Mouse (Mus musculus) gastrocnemius, postnatal 36 days (tissue): ENCODE data around the gene Nf1. TPM values are rescaled to one million over a fixed set of nuclear protein-coding genes. Genes with fewer than 3 reads are reported as not detected.
"Not testable (repeated sequence)": the region's sequence is repeated elsewhere in the genome, so short reads cannot be mapped to it uniquely, and the experiment has no call there.

Source experiments
- DNase-seq, 2 experiments: peaks; one replicate each; pipeline ENCODE4 v3.0.0; 2022
- intact Hi-C: fragments of 180-260 bp; cut with DNase I; formaldehyde crosslinking; loops from one replicate; pipeline ENCODE4 v1.15.1; 2025
- long read RNA-seq, 2 experiments: library from polyadenylated mRNA; stranded (forward); transcript quantifications; one replicate each; pipeline ENCODE4 v2.0.0; 2021
- total RNA-seq, 2 experiments: library from RNA; stranded (reverse); gene quantifications; 2 replicates each; pipeline ENCODE4 v1.2.3; 2021

Nf1 gene
- total RNA-seq, result 10 to 100 TPM; 16.4 to 17.1 TPM
- long read RNA-seq, experiment 1, partial matches to known transcripts, result 0 of 3 reads
- long read RNA-seq, experiment 1, other reads (novel, unspliced or antisense), result 3 of 3 reads
- long read RNA-seq, experiment 2, partial matches to known transcripts, result 1 of 8 reads
- long read RNA-seq, experiment 2, other reads (novel, unspliced or antisense), result 7 of 8 reads

DNA sequence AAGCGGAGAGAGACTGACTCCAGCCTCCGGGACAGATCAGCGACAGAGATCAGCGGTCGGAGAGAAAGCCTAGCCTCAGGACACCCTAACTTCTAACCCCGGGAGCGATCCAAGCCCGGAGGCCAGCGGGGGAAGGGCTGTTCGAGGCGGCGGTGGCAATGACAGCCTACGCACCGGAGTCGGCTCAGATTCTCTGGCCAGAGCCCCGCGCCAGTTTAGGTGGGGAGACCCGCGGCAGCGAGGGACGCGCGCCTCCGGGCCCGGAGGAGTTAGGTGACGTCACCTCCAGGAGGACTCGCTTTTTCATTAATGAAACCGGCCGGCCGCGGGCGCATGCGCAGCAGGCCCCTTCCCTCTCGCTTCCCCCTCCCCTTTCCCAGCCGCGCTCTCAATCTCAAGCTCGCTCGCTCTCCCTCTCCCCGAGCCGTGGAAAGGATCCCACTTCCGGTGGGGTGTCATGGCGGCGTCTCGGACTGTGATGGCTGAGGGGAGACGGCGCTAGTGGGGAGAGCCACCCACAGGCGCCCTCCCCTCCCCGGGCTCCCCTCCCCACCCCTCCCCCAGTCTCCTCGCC lies at the start of gene Nf1:
Nf1 (plus strand) TSS at position 460 of the 574 bp plus-strand sequence.
- intact Hi-C loops, result no loop called here
- DNase-seq, result peak; percentile 95 to 96

DNA sequence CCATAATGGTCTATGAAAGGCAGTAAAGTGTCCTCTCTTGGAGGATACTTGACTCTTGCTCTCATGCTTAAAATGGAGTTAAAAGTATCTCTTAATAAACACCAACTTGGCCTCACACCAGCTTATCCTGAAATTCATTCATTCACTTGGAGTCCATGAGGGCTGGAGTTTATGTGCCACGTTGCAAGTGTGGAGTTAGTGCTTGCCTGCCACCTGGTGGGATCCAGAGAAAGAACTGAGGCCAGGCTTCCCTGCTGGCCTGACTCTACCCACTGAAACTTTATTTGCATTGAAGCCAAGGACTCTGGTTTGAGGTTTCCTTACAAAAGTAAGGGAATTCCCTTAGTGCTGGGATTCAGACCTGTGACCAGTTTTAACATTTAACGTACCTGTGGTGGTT lies 49.0 kb upstream of the Nf1 start:
- intact Hi-C loops, result loop anchor here (2.0 to 10.0 kb wide), 4 partner anchors 33 to 326 kb away; no protein-coding TSS in a partner anchor
- DNase-seq, result no peak

DNA sequence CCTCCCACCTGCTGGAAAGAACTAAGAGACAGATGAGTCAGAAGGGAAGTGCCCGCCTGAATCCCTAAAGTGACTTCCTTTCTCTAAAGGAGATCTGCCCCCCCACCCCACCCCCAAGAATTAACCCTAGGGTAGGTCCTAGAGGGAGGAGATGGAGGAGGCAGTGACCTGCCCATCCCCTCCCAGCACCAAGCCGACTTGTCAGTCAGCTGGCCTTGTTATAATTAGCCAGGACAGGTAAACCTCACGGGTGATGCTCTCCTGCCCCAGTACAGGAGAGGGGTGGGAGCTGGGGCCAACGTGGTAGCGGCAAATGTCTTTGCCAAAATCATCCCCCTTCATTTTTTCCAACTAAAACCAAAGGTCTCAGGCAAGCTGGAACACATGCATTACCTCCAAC lies 47.8 kb upstream of the Nf1 start:
- intact Hi-C loops, result loop anchor here (2.0 to 10.0 kb wide), 4 partner anchors 34 to 327 kb away; no protein-coding TSS in a partner anchor

DNA sequence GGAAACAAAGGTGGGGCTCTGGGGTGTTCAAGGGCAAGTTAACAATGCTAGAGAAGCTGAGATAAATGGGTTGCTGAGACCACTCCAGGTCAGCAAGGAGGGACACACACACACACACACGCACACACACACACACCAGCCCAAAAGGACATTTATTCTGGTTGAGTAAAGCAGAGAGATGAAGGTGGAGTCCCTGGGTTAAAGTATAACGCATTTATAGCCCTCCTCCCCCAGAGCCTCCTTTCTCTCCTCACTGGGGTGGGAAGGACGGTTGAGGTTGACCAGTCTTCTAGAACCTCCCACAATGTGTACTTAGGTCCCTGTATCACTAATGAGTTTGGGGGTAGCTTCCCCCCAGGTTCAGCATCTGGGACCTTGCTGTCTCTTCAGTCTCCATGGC lies 47.4 kb upstream of the Nf1 start:
- intact Hi-C loops, result loop anchor here (5.0 to 10.0 kb wide), 3 partner anchors 35 to 327 kb away; no protein-coding TSS in a partner anchor
- DNase-seq, result no peak

More for the DNA sequence above, 47.8 kb upstream of the Nf1 start:
- no peak for DNase-seq

DNA sequence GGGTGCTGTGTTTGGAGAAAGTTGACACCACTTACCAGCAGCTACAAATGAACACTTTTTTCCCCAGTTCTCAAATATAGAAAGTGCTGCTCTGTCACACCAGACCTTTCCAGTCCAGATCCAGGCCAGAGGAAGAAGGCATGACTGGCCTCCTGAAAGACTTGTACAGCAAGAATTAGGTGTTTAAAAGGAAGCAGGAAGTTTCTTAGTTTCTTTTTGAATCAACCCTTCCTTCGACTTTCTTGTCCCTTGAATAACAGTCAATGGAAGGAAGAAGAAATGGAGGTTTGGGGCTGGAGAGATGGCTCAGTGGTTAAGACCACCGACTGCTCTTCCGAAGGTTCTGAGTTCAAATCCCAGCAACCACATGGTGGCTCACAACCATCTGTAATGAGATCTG lies 46.5 kb upstream of the Nf1 start:
- intact Hi-C loops, result loop anchor here (5.0 to 10.0 kb wide), 3 partner anchors 36 to 328 kb away; no protein-coding TSS in a partner anchor
- DNase-seq, result no peak

DNA sequence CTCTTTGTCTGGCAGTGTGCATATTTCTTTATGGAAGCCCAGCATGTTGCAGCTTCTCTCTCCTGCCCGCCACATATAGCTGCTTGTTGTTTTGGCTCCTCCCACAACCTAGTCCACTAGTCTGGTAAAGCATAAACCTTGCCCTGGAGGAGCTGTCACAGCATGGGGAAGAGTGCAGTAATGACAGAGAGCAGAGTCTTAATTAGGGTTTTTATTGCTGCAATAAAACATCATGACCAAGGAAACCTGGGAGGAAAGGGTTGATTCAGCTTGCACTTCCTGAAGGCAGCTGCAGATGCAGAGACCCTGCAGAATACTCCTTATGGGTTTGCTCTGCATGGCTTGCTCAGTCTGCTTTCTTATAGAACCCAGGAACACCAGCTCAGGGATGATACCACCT lies 45.5 kb upstream of the Nf1 start:
- DNase-seq, result no peak
- intact Hi-C loops, result loop anchor here (5.0 to 10.0 kb wide), 3 partner anchors 37 to 329 kb away; no protein-coding TSS in a partner anchor

DNA sequence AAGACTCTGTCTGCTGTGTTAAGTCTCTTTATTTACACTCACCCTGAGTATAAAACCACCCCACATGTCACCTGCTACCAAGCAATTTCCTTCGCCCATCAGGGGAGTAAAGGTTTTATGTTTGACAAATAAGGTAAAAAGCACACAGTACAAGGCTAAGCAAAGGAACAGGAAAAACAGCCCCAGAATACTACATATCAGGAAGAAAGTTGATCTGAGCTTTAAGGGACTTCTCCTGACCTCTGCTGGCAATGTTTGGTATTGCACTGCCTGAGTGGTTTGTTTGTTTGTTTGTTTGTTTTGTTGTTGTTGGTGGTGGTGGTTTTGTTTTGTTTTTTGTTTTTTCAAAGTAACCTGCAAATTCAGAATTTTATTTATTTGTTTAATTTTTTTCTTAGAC lies 43.3 kb upstream of the Nf1 start:
- intact Hi-C loops, result loop anchor here (10.0 kb wide), 1 partner anchor 331 kb away; no protein-coding TSS in a partner anchor
- no peak for DNase-seq

DNA sequence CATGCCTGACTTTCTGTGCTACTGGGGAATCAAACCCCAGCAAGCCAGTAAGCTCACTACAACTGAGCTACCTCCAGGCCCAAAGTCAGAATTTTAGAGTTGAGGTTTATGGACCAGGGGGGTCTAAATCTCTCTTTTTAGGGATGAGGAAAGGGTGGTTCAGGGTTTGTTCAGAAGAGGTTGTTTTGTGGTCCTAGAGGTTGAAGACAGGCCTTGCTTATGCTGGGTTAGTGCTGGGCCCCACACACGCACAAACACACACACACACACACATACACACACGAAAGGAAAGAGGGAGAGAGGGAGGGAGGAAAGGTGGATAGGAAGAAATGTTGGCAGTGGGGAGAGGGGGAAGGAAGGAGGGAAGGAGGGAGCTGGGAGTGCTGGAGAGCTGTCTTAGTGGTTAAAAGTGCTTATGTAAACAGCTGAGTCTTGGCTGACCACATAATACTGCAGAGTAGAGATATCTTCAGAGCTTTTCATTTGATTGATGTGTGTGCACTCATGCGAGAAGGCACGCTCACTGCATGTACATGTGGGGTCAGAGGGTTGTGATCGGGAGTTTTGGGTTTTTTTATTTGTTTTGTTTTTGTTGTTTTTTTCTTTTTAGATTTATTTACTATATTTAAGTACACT lies 42.5 kb upstream of the Nf1 start, which contains the start of gene Gm9964:
Gm9964 (minus strand) TSS at position 51 of the 636 bp plus-strand sequence.
- no peak for DNase-seq
- intact Hi-C loops, result loop anchor here (10.0 kb wide), 1 partner anchor 332 kb away; no protein-coding TSS in a partner anchor

DNA sequence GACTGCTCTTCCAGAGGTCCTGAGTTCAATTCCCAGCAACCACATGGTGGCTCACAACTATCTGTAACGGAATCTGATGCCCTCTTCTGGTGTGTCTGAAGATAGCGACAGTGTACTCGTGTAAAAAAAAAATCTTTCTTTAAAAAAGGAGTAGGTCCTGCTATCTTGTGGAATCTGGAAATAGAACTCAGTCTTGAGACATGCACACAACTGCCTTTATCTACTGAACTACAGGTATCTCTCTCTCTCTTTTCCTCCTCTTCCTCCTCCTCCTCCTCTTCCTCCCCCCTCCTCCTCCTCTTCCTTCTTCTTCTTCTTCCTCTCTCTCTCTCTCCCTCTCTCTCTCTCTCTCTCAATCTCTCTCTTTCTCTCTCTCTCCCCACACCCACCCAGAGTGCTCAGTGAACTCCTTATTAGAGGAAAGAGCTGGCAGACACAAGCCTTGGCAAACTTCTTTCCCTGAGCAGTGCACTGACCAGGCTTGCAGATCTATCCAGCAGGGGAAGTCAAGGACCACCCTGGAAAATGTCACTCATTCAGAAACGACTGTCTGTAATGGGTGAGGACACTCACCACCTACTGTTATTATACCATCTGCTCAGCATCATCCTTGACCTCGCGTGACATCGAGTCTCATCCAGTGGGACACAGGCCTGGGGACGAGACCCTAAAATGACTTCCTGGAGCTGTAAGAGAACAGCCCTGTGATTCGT lies 39.6 kb upstream of the Nf1 start:
- intact Hi-C loops, result loop anchor here (10.0 kb wide), 1 partner anchor 335 kb away; no protein-coding TSS in a partner anchor
- no peak for DNase-seq

DNA sequence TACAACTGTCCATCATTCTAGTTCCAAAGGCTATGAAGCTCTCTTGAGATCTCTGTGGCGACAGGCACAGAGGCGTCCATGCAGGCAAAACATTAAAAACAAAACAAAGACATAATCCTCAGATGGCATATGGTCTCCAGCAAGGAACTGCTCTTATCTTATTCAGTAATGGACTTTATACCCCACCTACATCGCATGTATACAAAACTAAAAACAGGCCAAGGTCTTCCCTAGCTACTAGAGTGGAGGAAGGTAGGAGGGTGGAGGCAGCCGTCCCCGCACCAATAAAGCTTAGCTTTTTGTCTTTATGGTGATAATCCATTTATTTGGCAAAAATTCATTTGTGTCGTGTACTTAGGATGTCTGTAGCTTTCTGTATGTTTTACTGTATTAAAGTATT lies 36.4 kb upstream of the Nf1 start:
- DNase-seq, result no peak
- intact Hi-C loops, result no loop called here

DNA sequence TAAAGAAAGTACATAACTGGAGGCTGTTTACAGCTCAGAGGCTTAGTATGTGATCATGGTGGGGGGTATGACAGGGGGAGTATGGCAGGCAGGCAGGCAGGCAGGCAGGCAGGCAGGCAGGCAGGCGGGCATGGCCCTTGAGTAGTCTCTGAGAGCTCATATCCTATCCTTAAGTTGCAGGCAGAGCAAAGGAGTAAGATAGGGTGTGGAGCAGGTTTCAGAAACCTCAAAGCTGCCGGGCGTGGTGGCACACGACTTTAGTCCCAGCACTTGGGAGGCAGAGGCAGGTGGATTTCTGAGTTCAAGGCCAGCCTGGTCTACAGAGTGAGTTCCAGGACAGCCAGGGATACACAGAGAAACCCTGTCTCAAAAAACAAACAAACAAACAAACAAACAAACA lies 35.2 kb upstream of the Nf1 start:
- intact Hi-C loops, DNase-seq: not testable (repeated sequence)

DNA sequence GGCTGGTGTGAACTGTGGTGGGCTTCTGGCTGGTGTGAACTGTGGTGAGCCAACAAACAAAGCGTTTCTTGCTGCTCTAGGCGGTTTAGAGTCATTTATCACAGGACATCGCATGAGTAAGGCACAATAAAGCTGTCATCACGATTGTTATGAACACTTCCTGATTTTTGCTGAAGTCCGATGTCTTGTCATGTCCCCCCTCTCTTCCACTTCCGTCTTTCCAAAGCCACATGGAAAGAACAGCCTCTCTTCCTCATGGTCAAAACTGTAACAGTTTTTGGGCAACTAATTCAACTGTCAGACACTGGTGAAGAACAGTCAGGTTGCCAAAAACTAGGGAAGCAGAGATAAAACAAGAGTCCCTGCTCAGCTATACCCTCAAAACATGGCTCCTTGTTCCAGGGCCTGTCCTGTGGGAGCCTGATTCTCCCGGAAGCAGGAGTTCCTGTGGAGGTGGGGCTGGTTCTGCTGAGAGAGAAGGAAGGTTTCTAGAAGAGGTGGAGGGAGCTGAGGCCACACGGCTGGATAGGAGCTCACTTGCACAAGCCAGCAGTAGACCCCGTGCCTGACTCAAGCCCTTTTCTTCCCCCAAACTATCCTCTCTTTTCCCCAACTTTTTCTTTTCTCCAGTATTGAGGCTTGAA lies 33.7 kb upstream of the Nf1 start:
- intact Hi-C loops, result loop anchor here (5.0 kb wide), 1 partner anchor 91 kb away; no protein-coding TSS in a partner anchor
- no peak for DNase-seq

DNA sequence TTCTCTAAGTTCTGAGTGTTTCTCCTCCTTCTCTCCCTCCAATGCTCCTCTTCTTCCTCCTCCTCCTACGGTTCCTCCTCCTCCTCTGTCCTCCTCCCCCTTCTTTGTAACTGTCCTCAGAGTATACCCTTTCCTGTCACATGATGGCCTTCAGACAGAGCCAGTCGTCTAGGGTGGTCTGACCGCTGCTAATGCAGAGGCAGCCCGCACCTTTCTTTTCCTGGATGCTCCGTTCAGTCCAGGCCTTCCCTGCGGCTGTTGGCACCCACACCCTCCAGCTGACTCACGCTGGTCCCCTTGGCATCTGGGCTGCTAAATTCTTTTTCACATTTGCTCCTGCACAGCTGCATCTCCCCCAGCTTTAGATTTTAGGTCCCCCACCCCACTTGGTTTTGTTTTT lies 33.0 kb upstream of the Nf1 start:
- DNase-seq, result peak in 1 of 2 experiments; percentile 35
- intact Hi-C loops, result loop anchor here (5.0 kb wide), 1 partner anchor 91 kb away; no protein-coding TSS in a partner anchor

DNA sequence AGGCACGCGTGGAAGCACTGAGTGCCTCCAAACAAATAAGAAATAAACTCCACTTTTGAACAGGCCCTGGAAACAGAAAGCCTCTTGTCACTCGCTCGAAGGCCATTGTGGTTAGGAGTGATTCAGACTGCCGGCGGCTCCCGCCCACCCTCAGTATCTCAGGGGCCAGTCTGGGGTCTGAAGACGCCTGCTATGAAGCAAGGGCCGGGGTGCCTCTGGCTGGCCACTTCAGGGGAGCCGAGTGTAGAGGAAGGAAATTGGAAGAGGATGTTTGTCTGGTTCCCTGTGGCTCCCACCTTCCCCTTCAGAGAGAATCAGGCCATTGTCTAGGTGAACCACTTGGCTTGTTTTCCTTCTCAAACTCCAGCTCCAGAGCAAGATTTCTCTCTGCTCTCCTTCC lies 32.5 kb upstream of the Nf1 start:
- no peak for DNase-seq
- intact Hi-C loops, result loop anchor here (5.0 kb wide), 1 partner anchor 90 kb away; no protein-coding TSS in a partner anchor

DNA sequence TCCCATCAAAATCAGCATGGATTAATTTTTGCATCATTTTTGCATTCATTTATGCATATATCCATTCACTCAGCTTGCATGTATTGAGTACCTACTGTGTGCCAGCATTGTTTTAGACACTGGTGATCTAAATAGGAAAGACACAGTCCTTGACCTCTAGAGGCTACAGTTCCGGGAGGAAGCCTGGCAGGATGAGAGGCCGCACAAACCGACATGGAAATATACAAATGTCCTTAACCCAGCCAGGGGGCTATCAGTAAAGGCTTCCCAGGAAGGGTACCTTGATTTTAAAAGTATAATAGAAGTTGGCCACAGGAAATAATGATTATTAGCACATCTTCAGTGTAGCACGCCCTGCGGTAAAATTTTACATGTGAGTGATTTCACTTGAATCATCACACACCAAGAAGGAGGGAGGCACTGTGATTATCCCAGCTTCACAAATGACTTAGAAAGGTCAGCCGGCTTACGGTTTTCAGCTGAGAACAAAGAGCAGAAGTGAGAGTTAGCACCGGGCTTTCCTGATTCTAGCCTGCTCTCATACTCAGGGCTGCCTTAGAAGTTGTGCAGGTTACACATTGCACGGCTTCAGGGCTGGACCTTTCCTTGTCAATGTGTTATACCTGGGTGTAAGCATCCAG lies 31.8 kb upstream of the Nf1 start:
- intact Hi-C loops, result loop anchor here (5.0 kb wide), 1 partner anchor 90 kb away; no protein-coding TSS in a partner anchor
- DNase-seq, result no peak

DNA sequence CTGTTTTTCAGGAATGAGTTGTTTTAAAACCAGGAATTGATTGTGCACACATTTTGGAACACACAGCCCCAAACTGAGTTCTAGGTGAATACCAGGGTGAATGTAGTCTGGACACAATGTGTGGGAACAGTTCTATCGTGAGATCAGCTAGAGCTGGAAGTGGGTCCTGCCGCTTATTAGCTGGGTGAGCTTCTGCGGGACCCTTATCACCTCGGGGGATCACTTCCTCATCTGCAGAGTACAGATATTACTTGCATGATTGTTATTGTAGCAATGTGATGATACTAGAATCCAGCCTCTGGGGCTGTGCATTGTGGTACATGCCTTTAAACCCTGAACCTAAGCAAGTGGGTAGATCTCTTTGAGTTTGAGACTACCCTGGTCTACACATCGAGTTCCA lies 29.0 kb upstream of the Nf1 start:
- DNase-seq, result no peak

DNA sequence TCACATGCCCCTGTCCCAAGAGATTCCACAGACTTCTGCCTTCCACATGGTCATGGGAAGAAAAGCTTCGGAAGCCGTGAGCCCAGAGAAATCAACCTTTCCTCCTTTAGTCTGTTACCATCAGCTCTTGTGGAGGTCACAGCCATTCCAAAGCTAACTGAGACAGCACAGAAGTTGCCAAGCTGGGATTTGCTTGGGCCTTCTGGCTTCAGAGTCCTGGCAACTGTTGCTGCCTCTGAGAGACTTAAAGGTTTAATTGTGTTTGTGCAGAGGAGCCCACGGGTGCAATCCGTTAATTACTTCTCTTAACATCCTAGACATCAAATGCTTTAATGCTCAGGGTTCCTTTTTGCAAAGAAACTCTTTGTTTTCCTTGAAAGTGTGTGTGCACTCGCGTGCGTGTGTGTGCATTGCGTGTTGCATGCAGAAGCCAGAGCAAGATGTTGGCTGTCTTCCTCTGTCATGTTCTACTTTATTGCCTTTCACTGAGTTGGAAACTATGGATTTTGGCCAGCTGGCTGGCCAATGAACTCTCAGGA lies 22.6 kb upstream of the Nf1 start:
- intact Hi-C loops, result no loop called here
- DNase-seq, result no peak

More for the DNA sequence above, 29.0 kb upstream of the Nf1 start:
- intact Hi-C loops, result no loop called here

DNA sequence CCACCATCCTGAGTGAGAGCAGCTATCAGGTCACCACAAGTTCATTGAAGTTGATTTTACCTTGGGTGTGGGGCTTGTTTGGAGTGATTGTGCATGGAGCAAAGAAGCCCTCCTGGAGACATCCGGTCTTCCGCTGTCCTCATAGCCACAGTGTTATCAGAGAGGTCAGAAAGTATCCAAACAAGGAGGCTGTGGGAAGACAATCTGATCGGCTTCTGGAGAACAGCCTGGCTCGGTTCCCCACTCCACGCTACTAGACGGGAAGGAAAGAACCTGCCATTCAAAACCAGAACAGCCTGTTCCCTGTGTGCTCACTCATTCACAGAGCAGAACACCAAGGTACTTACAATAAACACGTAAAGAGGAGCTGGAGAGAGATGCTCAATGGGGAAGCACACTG lies 19.7 kb upstream of the Nf1 start:
- DNase-seq, result no peak
- intact Hi-C loops, result no loop called here

DNA sequence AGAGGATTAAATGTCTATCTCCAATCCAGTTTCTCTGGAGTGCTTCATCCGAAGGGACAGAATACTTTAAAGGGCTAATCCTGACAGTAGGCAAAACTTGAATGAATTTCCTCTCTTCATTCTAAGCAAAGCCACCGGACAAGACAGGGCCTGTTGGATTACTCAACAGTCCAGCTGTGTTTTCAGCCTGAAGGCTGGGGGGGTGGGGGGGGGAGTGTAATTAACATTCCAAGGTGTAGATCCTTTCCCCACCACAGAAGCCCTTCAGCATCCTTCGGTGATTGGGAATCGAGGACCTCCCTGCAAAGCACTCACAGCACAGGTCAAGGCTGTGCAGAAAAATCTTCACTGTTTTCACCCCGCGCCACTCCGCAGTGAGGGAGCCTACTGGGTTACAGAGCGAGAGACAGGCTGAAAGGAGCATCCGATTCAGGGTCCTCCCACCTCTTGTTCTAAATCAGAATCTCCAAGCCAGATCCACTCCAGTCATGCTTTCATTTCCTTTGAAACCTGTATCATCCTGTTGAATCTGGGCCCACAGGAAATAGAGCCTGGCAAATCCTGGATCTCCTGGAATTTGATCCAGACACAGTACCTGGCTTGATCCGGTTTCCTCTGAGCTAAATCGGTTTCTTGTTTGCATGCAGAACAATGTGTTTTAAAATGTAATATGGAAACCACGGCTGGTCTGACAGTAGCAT lies 15.4 kb upstream of the Nf1 start:
- no peak for DNase-seq
- intact Hi-C loops, result no loop called here
